Mouse (Mus musculus) lung, postnatal 0 days (tissue): ENCODE results near the gene Mocs1. TPM values are rescaled to one million over a fixed set of nuclear protein-coding genes. Genes with fewer than 3 reads are reported as not detected.

Experiments
- ATAC-seq: fragments of 200-750 bp; cut with Nextera tagmentation; 2 replicates; pipeline ENCODE4 v1.8.0; 2017; ENCODE audit warnings: moderate library complexity
- DNase-seq: peaks from one replicate; pipeline ENCODE4 v3.0.0-alpha.2; 2016; ENCODE audit warnings: low spot score
- H3K27ac ChIP-seq: fragments of 300-500 bp; sonication (generic); 2 replicates; pipeline ENCODE4 v1.5.1; 2014; ENCODE audit warnings: antibody characterized with exemption, mild to moderate bottlenecking, low read length, mixed read lengths
- H3K27me3 ChIP-seq: fragments of 300-500 bp; sonication (generic); replicated peaks from 2 replicates; pipeline ENCODE4 v1.6.1; 2014; ENCODE audit warnings: low read length, mixed read lengths; ENCODE audit not compliant: insufficient read depth
- H3K36me3 ChIP-seq: fragments of 300-500 bp; sonication (generic); 2 replicates; pipeline ENCODE4 v1.6.1; 2014; ENCODE audit warnings: low read length, mixed read lengths; ENCODE audit not compliant: insufficient read depth
- H3K4me1 ChIP-seq: fragments of 300-500 bp; sonication (generic); 2 replicates; pipeline ENCODE4 v1.6.1; 2014; ENCODE audit warnings: antibody characterized with exemption, low read depth, low read length, mixed read lengths; ENCODE audit not compliant: insufficient read depth
- H3K4me2 ChIP-seq: fragments of 300-500 bp; sonication (generic); replicated peaks from 2 replicates; pipeline ENCODE4 v1.6.1; 2014; ENCODE audit warnings: low read depth, mild to moderate bottlenecking, low read length, moderate library complexity, mixed read lengths
- H3K4me3 ChIP-seq: fragments of 300-500 bp; sonication (generic); 2 replicates; pipeline ENCODE4 v1.5.1; 2014; ENCODE audit warnings: low read depth, low read length
- H3K9ac ChIP-seq: fragments of 300-500 bp; sonication (generic); replicated peaks from 2 replicates; pipeline ENCODE4 v1.6.1; 2014; ENCODE audit warnings: low read depth, mild to moderate bottlenecking
- H3K9me3 ChIP-seq: fragments of 300-500 bp; sonication (generic); 2 replicates; pipeline ENCODE4 v1.6.1; 2016; ENCODE audit warnings: low read length, mixed read lengths
- CTCF ChIP-seq: IDR thresholded peaks from 2 replicates; pipeline ENCODE4 v1.5.1; 2016; ENCODE audit warnings: antibody characterized with exemption, mild to moderate bottlenecking
- EP300 ChIP-seq: IDR thresholded peaks from 2 replicates; pipeline ENCODE4 v1.6.1; 2016; ENCODE audit warnings: antibody characterized with exemption, mild to moderate bottlenecking, control low read depth
- WGBS: fragments of 180-500 bp; shearing (Covaris S2); extraction: QIAGEN DNeasy Blood & Tissue Kit; methylation state at CpG from one replicate; pipeline ENCODE4 v1.1.7; 2014; 5-methylcytosine and 5-hydroxymethylcytosine counted together
- polyA plus RNA-seq: library from polyadenylated mRNA; unstranded; fragments of >200 nt; fragmentation: Nextera tagmentation; extraction: Ambion mirVana; gene quantifications from 2 replicates; pipeline ENCODE4 v1.2.1, GENCODE M21; 2015

Gene Mocs1
- polyA plus RNA-seq, 1 experiment from 2014 or later: 7.2 TPM

DNA sequence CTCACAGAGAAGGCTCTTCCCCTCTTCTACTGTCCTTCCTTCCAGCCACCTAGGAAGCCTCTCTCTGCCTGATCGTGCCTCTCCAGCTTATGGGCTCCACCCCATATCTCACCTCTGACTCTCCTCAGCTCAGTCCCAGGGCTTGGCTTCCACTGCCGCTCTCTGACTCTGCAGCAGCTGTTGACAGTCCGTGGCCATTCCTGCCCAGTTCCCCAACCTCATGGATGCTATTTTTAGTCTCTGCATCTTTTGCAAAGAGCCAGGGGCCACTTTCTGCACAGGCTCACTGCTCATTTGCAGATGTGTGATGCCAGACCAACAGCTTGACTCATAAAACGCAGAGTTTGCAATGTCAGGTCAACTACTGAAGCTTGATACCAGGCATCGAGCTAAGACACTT, 60.9 kb downstream of the Mocs1 start:
- Histone ChIP-seq H3K27me3 (no peaks in the 10 kb centered on the region), H3K27ac (no peak overlapping the region), H3K4me3 (no peak overlapping the region), H3K4me1 (no peaks in the 10 kb centered on the region), H3K9ac (no peak overlapping the region), H3K4me2 (no peak overlapping the region), H3K9me3 (no peaks in the 10 kb centered on the region), H3K36me3 (no peaks in the 10 kb centered on the region)
- DNase-seq: no peak
- no peak for TF ChIP-seq EP300
- no peak for TF ChIP-seq CTCF
- no peak; the same call in 1 of the 2 replicates for ATAC-seq
- 43% methylated on average over 5 of the region's 5 CpGs for WGBS

DNA sequence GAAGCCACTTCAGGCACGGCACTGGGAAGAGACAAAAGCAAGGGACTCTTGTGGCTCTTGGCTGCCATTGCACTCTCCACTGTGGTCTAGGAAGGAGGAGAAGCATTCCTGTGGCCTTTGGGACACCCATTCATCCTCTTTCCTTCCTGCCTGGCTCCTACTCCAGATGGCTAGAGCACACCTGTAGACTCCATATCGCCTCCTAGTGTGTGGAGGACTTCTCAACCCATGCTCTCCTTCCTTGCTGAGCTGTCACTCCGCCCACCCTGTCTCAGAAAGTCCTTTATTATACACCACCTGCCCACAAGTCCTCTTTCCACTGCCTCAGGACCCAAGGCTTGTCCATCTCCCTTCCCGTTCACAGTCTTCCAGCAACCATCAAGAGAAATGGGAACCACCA, 65.1 kb downstream of the Mocs1 start:
- peak; percentile 24; the same call in 1 of the 2 replicates for TF ChIP-seq CTCF
- TF ChIP-seq EP300: no peak
- WGBS: 89% methylated on average over 4 of the region's 4 CpGs
- H3K4me3 ChIP-seq: no peak overlapping the region
- H3K27me3 ChIP-seq: no peaks in the 10 kb centered on the region
- no peaks in the 10 kb centered on the region for H3K4me1 ChIP-seq
- no peak overlapping the region for H3K9ac ChIP-seq
- no peak overlapping the region for H3K27ac ChIP-seq
- ATAC-seq: no peak
- no peaks in the 10 kb centered on the region for H3K36me3 ChIP-seq
- no peak for DNase-seq
- no peaks in the 10 kb centered on the region for H3K9me3 ChIP-seq
- H3K4me2 ChIP-seq: no peak overlapping the region

DNA sequence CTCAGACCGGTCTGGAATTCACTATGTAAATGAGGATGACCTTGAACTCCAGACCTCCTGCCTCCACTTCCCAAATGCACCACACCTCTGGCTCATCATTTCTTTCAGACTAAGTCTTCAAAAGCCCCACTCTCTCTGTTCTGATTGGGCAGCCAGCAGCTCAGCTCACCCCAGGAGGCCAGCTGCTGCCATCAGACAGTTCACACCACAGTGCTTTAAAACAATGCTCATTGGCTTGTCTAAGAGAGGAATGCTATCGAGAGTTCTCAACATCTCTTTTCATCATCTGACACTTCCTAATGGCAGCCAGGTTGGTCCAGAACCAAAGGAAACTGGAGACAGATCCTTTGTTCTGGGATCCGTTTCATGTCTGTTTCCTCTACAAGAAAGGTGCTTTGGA, 70.0 kb downstream of the Mocs1 start:
- no peaks in the 10 kb centered on the region for H3K9me3 ChIP-seq
- TF ChIP-seq CTCF (no peak), EP300 (no peak)
- H3K27me3 ChIP-seq: no peaks in the 10 kb centered on the region
- H3K36me3 ChIP-seq: no peaks in the 10 kb centered on the region
- no peaks in the 10 kb centered on the region for H3K4me1 ChIP-seq
- H3K4me3 ChIP-seq: no peak overlapping the region
- DNase-seq: no peak
- 70% methylated on average over 3 of the region's 3 CpGs for WGBS
- H3K4me2 ChIP-seq: no peak overlapping the region
- no peak for ATAC-seq
- H3K9ac ChIP-seq: no peak overlapping the region
- no peak overlapping the region for H3K27ac ChIP-seq

DNA sequence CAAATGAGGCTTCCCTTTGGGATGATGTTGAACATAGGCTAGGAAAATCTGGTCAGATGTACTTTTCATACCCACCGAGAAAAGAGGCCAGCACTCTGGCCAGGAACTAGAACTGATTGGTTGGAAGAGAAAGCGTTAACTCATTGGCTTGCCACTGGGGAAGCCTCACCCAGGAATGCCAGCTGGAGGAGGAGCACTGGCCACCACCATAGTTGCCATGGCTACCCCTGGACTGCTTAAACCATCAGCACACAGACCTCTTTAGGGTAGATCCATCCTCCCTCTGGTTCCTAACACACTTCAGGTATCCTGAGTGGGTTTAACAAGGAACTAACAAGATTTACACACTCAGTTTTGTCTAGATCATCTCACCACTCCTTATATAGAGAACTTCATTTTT, 71.5 kb downstream of the Mocs1 start:
- Histone ChIP-seq H3K4me3 (no peak overlapping the region), H3K27ac (no peak overlapping the region), H3K4me2 (no peak overlapping the region), H3K4me1 (no peaks in the 10 kb centered on the region), H3K9ac (no peak overlapping the region), H3K27me3 (no peaks in the 10 kb centered on the region), H3K36me3 (no peaks in the 10 kb centered on the region), H3K9me3 (no peaks in the 10 kb centered on the region)
- no peak for ATAC-seq
- TF ChIP-seq CTCF (no peak), EP300 (no peak)
- no peak for DNase-seq
- 77% methylated on average over 2 of the region's 2 CpGs for WGBS

DNA sequence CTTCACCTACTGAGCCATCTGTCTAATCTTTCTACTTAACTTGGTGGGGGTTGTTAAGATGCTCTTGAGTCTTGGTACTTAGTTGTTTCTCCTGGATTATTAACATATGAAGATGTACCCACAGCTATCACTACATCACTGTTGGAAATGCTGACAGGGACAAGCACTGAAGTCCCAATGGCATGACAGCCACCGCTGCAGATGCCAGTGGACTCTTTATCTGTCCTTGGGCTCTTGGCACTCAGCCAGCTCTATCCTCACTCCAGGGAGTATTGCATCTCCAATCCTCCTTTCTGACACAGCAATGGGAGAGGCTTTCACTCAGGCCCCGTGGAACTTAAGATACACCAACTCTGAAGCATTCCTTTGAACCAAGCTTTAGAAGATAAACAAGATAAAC, 72.1 kb downstream of the Mocs1 start:
- no peaks in the 10 kb centered on the region for H3K4me1 ChIP-seq
- TF ChIP-seq EP300 (no peak), CTCF (no peak)
- no peaks in the 10 kb centered on the region for H3K27me3 ChIP-seq
- no peak overlapping the region for H3K4me3 ChIP-seq
- WGBS: 28% methylated on average over 2 of the region's 2 CpGs
- no peak overlapping the region for H3K9ac ChIP-seq
- no peaks in the 10 kb centered on the region for H3K9me3 ChIP-seq
- H3K4me2 ChIP-seq: no peak overlapping the region
- ATAC-seq (no peak), DNase-seq (no peak)
- H3K27ac ChIP-seq: no peak overlapping the region
- H3K36me3 ChIP-seq: no peaks in the 10 kb centered on the region

DNA sequence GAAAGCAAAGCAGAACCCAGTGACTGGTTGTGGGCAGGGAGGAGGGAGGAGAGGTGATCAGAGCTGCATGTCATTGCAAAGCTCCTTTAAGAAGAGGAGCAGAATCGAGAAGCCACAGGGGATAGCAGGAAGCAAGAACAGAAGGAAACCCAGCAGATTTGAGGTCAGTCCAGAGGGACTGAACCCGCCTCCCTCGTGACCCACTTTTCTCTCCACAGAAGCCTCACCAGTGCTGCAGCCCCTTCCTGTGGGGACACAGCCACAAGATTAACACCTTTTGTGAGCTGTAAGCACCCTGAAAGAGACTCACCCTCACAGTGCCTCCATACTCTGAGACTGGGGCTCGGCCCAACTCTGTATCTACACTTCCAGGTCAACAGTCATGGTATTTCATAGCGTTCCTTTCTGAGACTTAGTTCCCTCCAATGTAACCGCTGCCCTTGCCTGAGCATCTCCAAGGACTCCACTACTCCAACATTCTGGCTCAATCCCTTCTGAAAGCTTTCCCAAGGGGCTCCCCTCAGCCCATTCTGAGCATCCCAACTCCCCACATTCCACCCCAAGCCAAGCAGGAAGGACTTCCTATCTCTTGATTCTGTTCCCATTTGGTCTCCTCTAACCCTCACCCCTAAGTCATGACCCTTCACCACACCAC, 75.2 kb downstream of the Mocs1 start:
- 67% methylated on average over 6 of the region's 6 CpGs for WGBS
- Histone ChIP-seq H3K27me3 (no peaks in the 10 kb centered on the region), H3K27ac (no peak overlapping the region), H3K9ac (no peak overlapping the region), H3K4me3 (no peak overlapping the region), H3K4me2 (no peak overlapping the region), H3K36me3 (no peaks in the 10 kb centered on the region), H3K9me3 (no peaks in the 10 kb centered on the region), H3K4me1 (no peaks in the 10 kb centered on the region)
- TF ChIP-seq EP300 (no peak), CTCF (no peak)
- DNase-seq (no peak), ATAC-seq (no peak)

Other genes with a start within 250 kb of the Mocs1 start
- 4.6 and 6.6 TPM in 2 replicates for gene Daam2, start 136.0 kb downstream of the Mocs1 start, polyA plus RNA-seq
- 1.5 and 3.0 TPM in 2 replicates for gene Kif6, start 186.8 kb downstream of the Mocs1 start, polyA plus RNA-seq